In genomic region chr6:103682854-103683574, GRCm38 (mm10) we compare ENCODE assay signal across 8 mouse cellular contexts.
DNase-seq lines count a peak whose midpoint lies in the region; ATAC-seq and TF ChIP-seq lines count a peak whose summit lies in the region.

No protein-coding gene starts in this region.

- TF ChIP-seq EP300 in heart, postnatal 0 days (IDR thresholded peaks at IDR 0.05; ENCODE audit: low read depth), result no peak

- H3K4me2 ChIP-seq in heart, postnatal 0 days (ENCODE audit: low read depth, low read length), result no peak overlapping the region
- no peak overlapping the region for H3K4me2 ChIP-seq in heart, embryonic 11.5 days
- no peak overlapping the region for H3K4me2 ChIP-seq in midbrain, embryonic 13.5 days (replicated peaks)

- no peaks in the 10 kb centered on the region for H3K27me3 ChIP-seq in heart, postnatal 0 days (ENCODE audit: control insufficient read depth, insufficient read depth, low read length)
- H3K27me3 ChIP-seq in heart, embryonic 11.5 days (ENCODE audit: control insufficient read depth, insufficient read depth, low read length), result no peaks in the 10 kb centered on the region
- H3K27me3 ChIP-seq in cerebellum, adult 2 months (ENCODE audit: control insufficient read depth, insufficient read depth, low read length), result no peaks in the 10 kb centered on the region
- no peaks in the 10 kb centered on the region for H3K27me3 ChIP-seq in midbrain, embryonic 13.5 days

- peak; percentile 87 for TF ChIP-seq CTCF in heart, postnatal 0 days (IDR thresholded peaks at IDR 0.05; ENCODE audit: low read depth)
- peak; percentile 67; the same call in 1 of the 2 replicates for TF ChIP-seq CTCF in cerebellum, adult 2 months (IDR thresholded peaks at IDR 0.05; ENCODE audit: borderline replicate concordance, insufficient read depth, low read depth, low read length)

- H3K4me3 ChIP-seq in heart, postnatal 0 days (ENCODE audit: low read depth, low read length), result no peak overlapping the region
- no peak overlapping the region for H3K4me3 ChIP-seq in heart, embryonic 11.5 days (ENCODE audit: low read depth, low read length)
- no peak overlapping the region for H3K4me3 ChIP-seq in cerebellum, adult 2 months (replicated peaks; ENCODE audit: insufficient read depth, low read depth, low read length)
- no peak overlapping the region for H3K4me3 ChIP-seq in midbrain, embryonic 13.5 days (replicated peaks)

- no peak overlapping the region for H3K27ac ChIP-seq in heart, postnatal 0 days (ENCODE audit: low read depth)
- H3K27ac ChIP-seq in heart, embryonic 11.5 days (ENCODE audit: low read depth, low read length), result no peak overlapping the region
- H3K27ac ChIP-seq in cerebellum, adult 2 months (ENCODE audit: insufficient read depth, low read length), result no peak overlapping the region
- H3K27ac ChIP-seq in midbrain, embryonic 13.5 days, result no peak overlapping the region

- 13% methylated on average over 8 of the region's 8 CpGs for WGBS in heart, postnatal 0 days
- 13% methylated on average over 8 of the region's 8 CpGs for WGBS in heart, embryonic 11.5 days (ENCODE audit: insufficient replicate concordance)
- WGBS in cerebellum, adult 2 months, result 12% methylated on average over 8 of the region's 8 CpGs
- WGBS in midbrain, embryonic 13.5 days, result 15% methylated on average over 8 of the region's 8 CpGs

- no peaks in the 10 kb centered on the region for H3K36me3 ChIP-seq in heart, postnatal 0 days (replicated peaks; ENCODE audit: control insufficient read depth, insufficient read depth, low read length)
- H3K36me3 ChIP-seq in heart, embryonic 11.5 days (ENCODE audit: control insufficient read depth, insufficient read depth, low read length), result no peaks in the 10 kb centered on the region
- H3K36me3 ChIP-seq in midbrain, embryonic 13.5 days, result no peaks in the 10 kb centered on the region

- no peak overlapping the region for H3K9ac ChIP-seq in heart, postnatal 0 days (replicated peaks; ENCODE audit: low read depth, low read length)
- H3K9ac ChIP-seq in heart, embryonic 11.5 days (ENCODE audit: low read depth, low read length), result no peak overlapping the region
- no peak overlapping the region for H3K9ac ChIP-seq in midbrain, embryonic 13.5 days (replicated peaks)

- peak; percentile 45 for DNase-seq in heart, postnatal 0 days (ENCODE audit: low spot score)
- peak; percentile 73 to 75 for DNase-seq in cerebellum, adult 2 months
- DNase-seq in kidney, adult 11 months, result peak; percentile 25
- peak; percentile 82 to 89 for DNase-seq in left cerebral cortex, postnatal 25 days (ENCODE audit: low spot score in 2 of 2)
- peak; percentile 32 to 70 for DNase-seq in spleen, postnatal 4 days (ENCODE audit: low spot score in 2 of 2)

- no peaks in the 10 kb centered on the region for H3K4me1 ChIP-seq in heart, postnatal 0 days (ENCODE audit: control insufficient read depth, insufficient read depth)
- H3K4me1 ChIP-seq in heart, embryonic 11.5 days (ENCODE audit: control insufficient read depth, insufficient read depth, low read length), result no peaks in the 10 kb centered on the region
- no peaks in the 10 kb centered on the region for H3K4me1 ChIP-seq in cerebellum, adult 2 months (ENCODE audit: control insufficient read depth, insufficient read depth, low read length)
- no peaks in the 10 kb centered on the region for H3K4me1 ChIP-seq in midbrain, embryonic 13.5 days (replicated peaks)

- H3K9me3 ChIP-seq in heart, postnatal 0 days (replicated peaks; ENCODE audit: control insufficient read depth, low read length), result no peaks in the 10 kb centered on the region
- no peaks in the 10 kb centered on the region for H3K9me3 ChIP-seq in heart, embryonic 11.5 days (replicated peaks; ENCODE audit: control insufficient read depth, low read length)
- H3K9me3 ChIP-seq in midbrain, embryonic 13.5 days, result no peaks in the 10 kb centered on the region

- ATAC-seq in heart, postnatal 0 days (ENCODE audit: insufficient read depth, low read depth), result no peak
- no peak for ATAC-seq in heart, embryonic 11.5 days (replicated peaks; ENCODE audit: insufficient number of reproducible peaks, low FRiP score, low TSS enrichment)
- ATAC-seq in frontal cortex, adult (ENCODE audit: low TSS enrichment), result peak; percentile 97
- peak; percentile 86 for ATAC-seq in midbrain, embryonic 13.5 days

- intact Hi-C loops in left cerebral cortex, postnatal 25 days (cut with DNase I), result loop anchor here (1.0 to 10.0 kb wide), 3 partner anchors 172 to 708 kb away; partner anchors contain the start of gene Chl1

- TF ChIP-seq POLR2A in cerebellum, adult 2 months (IDR thresholded peaks at IDR 0.05; ENCODE audit: borderline replicate concordance, insufficient read depth, low read length), result no peak

Comparison
In these comparisons a context has a peak if more than half of its experiments do, and no peak if none do; other contexts are left out.
1. ATAC-seq: peak in frontal cortex, adult (single experiment) and midbrain, embryonic 13.5 days (single experiment); none in heart, postnatal 0 days (single experiment) and heart, embryonic 11.5 days (single experiment).
2. DNase-seq: peak in every context shown above with its lines; median percentile 86 in left cerebral cortex, postnatal 25 days; 74 in cerebellum, adult 2 months; 51 in spleen, postnatal 4 days; 45 in heart, postnatal 0 days; 25 in kidney, adult 11 months.